9 mouse cellular contexts compared by ENCODE assay signal in the genomic region with DNA sequence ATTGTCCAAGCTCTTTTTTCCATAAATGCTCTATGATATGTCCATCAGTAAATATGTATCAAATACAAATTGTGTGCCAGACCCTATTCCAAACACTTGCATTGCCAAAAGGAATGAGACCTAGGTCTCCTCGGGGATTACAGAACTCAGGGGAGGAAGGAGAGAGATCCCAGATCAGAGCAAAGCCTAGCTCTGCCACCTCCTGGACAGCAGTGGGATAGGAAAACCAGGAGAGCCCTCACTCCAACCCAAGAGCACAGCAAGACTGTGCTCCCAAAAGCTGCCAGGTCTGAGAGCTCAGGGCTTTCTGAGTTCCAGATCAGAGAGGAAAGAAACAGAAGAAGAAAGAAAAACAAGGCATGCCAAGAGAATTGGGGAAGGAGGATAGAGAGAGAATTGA. TPM values are rescaled to one million over a fixed set of nuclear protein-coding genes. Genes with fewer than 3 reads are reported as not detected.
DNase-seq lines count a peak whose midpoint lies in the region; ATAC-seq and TF ChIP-seq lines count a peak whose summit lies in the region.
"Had no signal": no experiment of that assay in that cellular context is flagged by ENCODE, and none has a peak within 500 bp of the region (broad histone marks: within the 10 kb centered on the region; RNA-seq: fewer than 3 reads in every experiment).

No protein-coding gene starts in this region.

- no peak overlapping the region for H3K4me2 ChIP-seq in midbrain, postnatal 0 days (ENCODE audit: low read depth, low read length, poor library complexity, severe bottlenecking)
- H3K4me2 ChIP-seq in midbrain, embryonic 16.5 days (ENCODE audit: low read length), result no peak overlapping the region
- H3K4me2 ChIP-seq in midbrain, embryonic 15.5 days, result no peak overlapping the region
- H3K4me2 ChIP-seq: limb, embryonic 15.5 days had no signal

- H3K4me1 ChIP-seq in midbrain, postnatal 0 days (ENCODE audit: insufficient read depth, low read length), result no peaks in the 10 kb centered on the region
- no peaks in the 10 kb centered on the region for H3K4me1 ChIP-seq in midbrain, embryonic 16.5 days (ENCODE audit: control insufficient read depth, insufficient read depth, low read length)
- no peaks in the 10 kb centered on the region for H3K4me1 ChIP-seq in bone marrow, adult 2 months (ENCODE audit: control insufficient read depth, insufficient read depth, low read length)
- H3K4me1 ChIP-seq in midbrain, embryonic 15.5 days, result no peaks in the 10 kb centered on the region
- H3K4me1 ChIP-seq: limb, embryonic 15.5 days had no signal

- H3K36me3 ChIP-seq in midbrain, postnatal 0 days (ENCODE audit: insufficient read depth, low read length), result no peaks in the 10 kb centered on the region
- H3K36me3 ChIP-seq in midbrain, embryonic 16.5 days (ENCODE audit: control insufficient read depth, insufficient read depth, low read length), result no peaks in the 10 kb centered on the region
- no peaks in the 10 kb centered on the region for H3K36me3 ChIP-seq in midbrain, embryonic 15.5 days (replicated peaks)
- H3K36me3 ChIP-seq: limb, embryonic 15.5 days had no signal

- no peak overlapping the region for H3K27ac ChIP-seq in midbrain, postnatal 0 days (ENCODE audit: low read depth, low read length)
- no peak overlapping the region for H3K27ac ChIP-seq in midbrain, embryonic 16.5 days (ENCODE audit: low read length)
- no peak overlapping the region for H3K27ac ChIP-seq in bone marrow, adult 2 months (ENCODE audit: control insufficient read depth, insufficient read depth, low read depth, low read length, poor library complexity)
- no peak overlapping the region for H3K27ac ChIP-seq in midbrain, embryonic 15.5 days
- H3K27ac ChIP-seq: limb, embryonic 15.5 days had no signal

- TF ChIP-seq CTCF in midbrain, postnatal 0 days (IDR thresholded peaks at IDR 0.05), result peak; percentile 59
- peak; percentile 10; the same call in 1 of the 2 replicates for TF ChIP-seq CTCF in bone marrow, adult 2 months (IDR thresholded peaks at IDR 0.05; ENCODE audit: control insufficient read depth, insufficient read depth, low read length)

- ATAC-seq in midbrain, postnatal 0 days (ENCODE audit: low FRiP score), result no peak
- ATAC-seq in midbrain, embryonic 16.5 days, result no peak
- ATAC-seq in megakaryocyte, adult 5-6 weeks (ENCODE audit: poor library complexity, severe bottlenecking), result 0 out of 2 replicates have a peak, but pooled peaks have one; percentile 30
- ATAC-seq in midbrain, embryonic 15.5 days (replicated peaks), result no peak

- no peak overlapping the region for H3K9ac ChIP-seq in midbrain, postnatal 0 days (replicated peaks; ENCODE audit: low read length, poor library complexity, severe bottlenecking)
- H3K9ac ChIP-seq in midbrain, embryonic 16.5 days (ENCODE audit: low read depth, low read length), result no peak overlapping the region
- no peak overlapping the region for H3K9ac ChIP-seq in midbrain, embryonic 15.5 days
- H3K9ac ChIP-seq: limb, embryonic 15.5 days had no signal

- TF ChIP-seq POLR2A in bone marrow, adult 2 months (IDR thresholded peaks at IDR 0.05; ENCODE audit: borderline replicate concordance, control insufficient read depth, low read depth, low read length), result no peak

- peak; percentile 40 for DNase-seq in gastrocnemius, postnatal 10 days
- DNase-seq in gastrocnemius, postnatal 14 days, result no peak
- no peak for DNase-seq in midbrain, postnatal 0 days (ENCODE audit: low spot score)
- no peak for DNase-seq in natural killer cell, adult 2 months (ENCODE audit: low spot score in 2 of 2)

- 3% methylated on average over 1 of the region's 1 CpGs for WGBS in midbrain, postnatal 0 days
- WGBS in midbrain, embryonic 16.5 days, result 21% methylated on average over 1 of the region's 1 CpGs
- 4% methylated on average over 1 of the region's 1 CpGs for WGBS in bone marrow, adult 2 months
- 18% methylated on average over 1 of the region's 1 CpGs for WGBS in midbrain, embryonic 15.5 days

- intact Hi-C loops in gastrocnemius, postnatal 14 days (cut with DNase I; ENCODE audit: low total_unique reads), result no loop called here

- H3K9me3 ChIP-seq in midbrain, postnatal 0 days (ENCODE audit: low read length), result no peaks in the 10 kb centered on the region
- H3K9me3 ChIP-seq in midbrain, embryonic 16.5 days (replicated peaks; ENCODE audit: control insufficient read depth, low read length, poor library complexity, severe bottlenecking), result no peaks in the 10 kb centered on the region
- no peaks in the 10 kb centered on the region for H3K9me3 ChIP-seq in midbrain, embryonic 15.5 days
- H3K9me3 ChIP-seq: limb, embryonic 15.5 days had no signal

- H3K4me3 ChIP-seq in midbrain, postnatal 0 days (ENCODE audit: low read depth, low read length), result no peak overlapping the region
- no peak overlapping the region for H3K4me3 ChIP-seq in midbrain, embryonic 16.5 days (ENCODE audit: low read depth, low read length)
- H3K4me3 ChIP-seq in bone marrow, adult 2 months (replicated peaks; ENCODE audit: control insufficient read depth, low read depth, low read length), result no peak overlapping the region
- H3K4me3 ChIP-seq in midbrain, embryonic 15.5 days, result no peak overlapping the region
- H3K4me3 ChIP-seq: limb, embryonic 15.5 days had no signal

- H3K27me3 ChIP-seq in midbrain, postnatal 0 days (ENCODE audit: insufficient read depth, low read length), result no peaks in the 10 kb centered on the region
- H3K27me3 ChIP-seq in midbrain, embryonic 16.5 days (ENCODE audit: control insufficient read depth, insufficient read depth, low read depth, low read length), result no peaks in the 10 kb centered on the region
- no peaks in the 10 kb centered on the region for H3K27me3 ChIP-seq in midbrain, embryonic 15.5 days (replicated peaks)
- H3K27me3 ChIP-seq: limb, embryonic 15.5 days had no signal

RNA-seq across cellular contexts. Expression of a gene that starts 1.2 kb away (rescaled TPM):
- 1 to 10 TPM; 1.3 to 1.8 TPM for total RNA-seq in gastrocnemius, postnatal 10 days (2021)
- 1 to 10 TPM in 1 of 2 experiments, under 1 TPM in 1; 0.91 to 1.2 TPM for total RNA-seq in gastrocnemius, postnatal 14 days (2021)
- total RNA-seq in midbrain, postnatal 0 days (2014; rRNA removed), result not detected in 2 replicates
- not detected in 2 replicates for polyA plus RNA-seq in midbrain, postnatal 0 days (2015; fragmentation: Nextera tagmentation; extraction: Ambion mirVana)
- not detected in 2 replicates for polyA plus RNA-seq in midbrain, embryonic 16.5 days (2015; fragmentation: Nextera tagmentation; extraction: Ambion mirVana)
- polyA plus RNA-seq in bone marrow, adult 2 months (2011; ENCODE audit: insufficient read depth, insufficient read length, low replicate concordance, missing spikeins), result not detected in 2 replicates
- total RNA-seq in megakaryocyte, adult 5-6 weeks (2015), result not detected in 2 replicates
- not detected in 2 replicates for total RNA-seq in megakaryocyte, adult 5-6 weeks (2017)
- polyA plus RNA-seq in midbrain, embryonic 15.5 days (2015; fragmentation: Nextera tagmentation; extraction: Ambion mirVana), result not detected in 2 replicates
- polyA plus RNA-seq: limb, embryonic 15.5 days had no signal

RNA-seq across cellular contexts. Expression of a gene that starts 21.1 kb away (rescaled TPM):
- total RNA-seq in gastrocnemius, postnatal 10 days (2021), result 10 to 100 TPM; 20.4 to 22.7 TPM
- total RNA-seq in gastrocnemius, postnatal 14 days (2021), result 10 to 100 TPM; 19.0 to 22.3 TPM
- 76.2 and 103 TPM in 2 replicates for total RNA-seq in midbrain, postnatal 0 days (2014; rRNA removed)
- 111 and 118 TPM in 2 replicates for polyA plus RNA-seq in midbrain, postnatal 0 days (2015; fragmentation: Nextera tagmentation; extraction: Ambion mirVana)
- 146 and 150 TPM in 2 replicates for polyA plus RNA-seq in midbrain, embryonic 16.5 days (2015; fragmentation: Nextera tagmentation; extraction: Ambion mirVana)
- polyA plus RNA-seq in bone marrow, adult 2 months (2011; ENCODE audit: insufficient read depth, insufficient read length, low replicate concordance, missing spikeins), result 6.8 and 12.3 TPM in 2 replicates
- 3.2 and 4.8 TPM in 2 replicates for total RNA-seq in megakaryocyte, adult 5-6 weeks (2015)
- 4.8 and 6.6 TPM in 2 replicates for total RNA-seq in megakaryocyte, adult 5-6 weeks (2017)
- polyA plus RNA-seq in midbrain, embryonic 15.5 days (2015; fragmentation: Nextera tagmentation; extraction: Ambion mirVana), result 146 and 150 TPM in 2 replicates

RNA-seq across cellular contexts. Expression of a gene that starts 22.9 kb away (rescaled TPM):
- total RNA-seq in gastrocnemius, postnatal 10 days (2021), result 1 to 10 TPM; 1.7 to 3.2 TPM
- 1 to 10 TPM in 1 of 2 experiments, under 1 TPM in 1; 0.62 to 1.5 TPM for total RNA-seq in gastrocnemius, postnatal 14 days (2021)
- total RNA-seq in midbrain, postnatal 0 days (2014; rRNA removed), result 20.3 and 29.6 TPM in 2 replicates
- polyA plus RNA-seq in midbrain, postnatal 0 days (2015; fragmentation: Nextera tagmentation; extraction: Ambion mirVana), result 14.9 and 17.2 TPM in 2 replicates
- polyA plus RNA-seq in midbrain, embryonic 16.5 days (2015; fragmentation: Nextera tagmentation; extraction: Ambion mirVana), result 19.5 and 22.4 TPM in 2 replicates
- 17.1 TPM in 2 replicates for polyA plus RNA-seq in bone marrow, adult 2 months (2011; ENCODE audit: insufficient read depth, insufficient read length, low replicate concordance, missing spikeins)
- 3.9 and 6.7 TPM in 2 replicates for total RNA-seq in megakaryocyte, adult 5-6 weeks (2015)
- total RNA-seq in megakaryocyte, adult 5-6 weeks (2017), result 1.9 and 2.7 TPM in 2 replicates
- 19.4 and 21.2 TPM in 2 replicates for polyA plus RNA-seq in midbrain, embryonic 15.5 days (2015; fragmentation: Nextera tagmentation; extraction: Ambion mirVana)

RNA-seq across cellular contexts. Expression of a gene that starts 56.3 kb away (rescaled TPM):
- 1 to 10 TPM; 3.5 to 6.3 TPM for total RNA-seq in gastrocnemius, postnatal 10 days (2021)
- total RNA-seq in gastrocnemius, postnatal 14 days (2021), result 1 to 10 TPM; 3.0 to 3.6 TPM
- total RNA-seq in midbrain, postnatal 0 days (2014; rRNA removed), result 4.0 and 7.4 TPM in 2 replicates
- polyA plus RNA-seq in midbrain, postnatal 0 days (2015; fragmentation: Nextera tagmentation; extraction: Ambion mirVana), result 3.6 and 5.0 TPM in 2 replicates
- polyA plus RNA-seq in midbrain, embryonic 16.5 days (2015; fragmentation: Nextera tagmentation; extraction: Ambion mirVana), result 1.1 and 3.0 TPM in 2 replicates
- polyA plus RNA-seq in bone marrow, adult 2 months (2011; ENCODE audit: insufficient read depth, insufficient read length, low replicate concordance, missing spikeins), result 1.7 and 2.6 TPM in 2 replicates
- total RNA-seq in megakaryocyte, adult 5-6 weeks (2015), result 0.83 and 1.8 TPM in 2 replicates
- total RNA-seq in megakaryocyte, adult 5-6 weeks (2017), result 0.73 and 1.3 TPM in 2 replicates
- 1.6 and 1.7 TPM in 2 replicates for polyA plus RNA-seq in midbrain, embryonic 15.5 days (2015; fragmentation: Nextera tagmentation; extraction: Ambion mirVana)
